Mouse (Mus musculus) embryonic fibroblast, embryonic 13.5 days (primary cell): Measurements from ENCODE around the gene Sh3gl1.

Experiments
- CTCF ChIP-seq: IDR thresholded peaks from 2 replicates; pipeline ENCODE4 v1.5.1; 2011; ENCODE audit warnings: mild to moderate bottlenecking, control low read depth, low read length, moderate library complexity, borderline replicate concordance; ENCODE audit not compliant: insufficient read depth
- POLR2A ChIP-seq: IDR thresholded peaks from 2 replicates; pipeline ENCODE4 v1.6.1; 2011; ENCODE audit warnings: low read depth, mild to moderate bottlenecking, control low read depth, low read length, moderate library complexity

DNA sequence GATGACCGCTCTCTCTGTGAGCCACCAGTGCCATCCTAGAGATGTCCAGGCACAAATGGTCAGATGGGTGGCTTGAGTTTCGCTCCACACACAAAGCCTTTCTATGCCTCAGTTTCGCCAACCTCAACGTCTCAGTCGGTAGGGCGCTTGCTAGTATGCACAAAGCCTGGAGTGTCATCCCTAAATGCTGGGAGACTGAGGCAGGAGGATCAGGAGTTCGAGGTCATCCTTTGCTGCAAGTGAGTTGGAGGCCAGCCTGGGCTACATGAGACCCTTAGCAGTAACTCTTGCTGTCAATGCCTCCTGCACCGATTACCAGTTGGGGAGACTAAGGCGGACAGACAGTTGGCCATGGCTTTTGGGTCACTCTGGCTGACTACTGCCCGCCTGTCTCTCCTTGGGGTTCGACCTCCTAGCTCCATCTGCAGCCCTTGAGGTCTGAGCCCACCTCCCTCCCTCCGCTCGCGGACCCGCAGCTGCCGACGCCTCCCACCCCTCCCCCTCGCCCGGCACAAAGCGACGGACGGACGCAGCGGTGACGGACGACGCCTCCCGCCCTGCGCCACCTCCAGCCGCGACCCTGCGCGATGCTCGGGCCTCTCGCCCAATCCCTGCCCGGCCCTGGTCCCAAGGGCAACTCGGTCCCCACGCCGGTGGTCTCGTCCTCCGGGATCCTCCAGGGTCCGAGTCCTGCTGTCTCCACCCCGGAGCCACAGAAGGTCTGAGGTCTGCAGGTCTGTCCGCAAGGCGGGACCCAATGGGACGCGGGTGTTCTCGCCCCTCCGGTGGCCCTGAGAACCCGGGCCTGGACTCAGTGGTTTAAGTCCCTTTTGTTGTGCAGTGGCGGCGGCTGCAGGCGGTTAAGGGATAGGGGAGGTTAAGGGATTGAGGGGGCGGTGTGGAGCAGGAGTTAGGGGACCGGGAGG is 66.2 kb downstream of the Sh3gl1 start, which contains the start of gene Shd:
- TF ChIP-seq CTCF (no peak), POLR2A (no peak)
